Mouse (Mus musculus): ENCODE measurements around the gene Syne4.

DNA sequence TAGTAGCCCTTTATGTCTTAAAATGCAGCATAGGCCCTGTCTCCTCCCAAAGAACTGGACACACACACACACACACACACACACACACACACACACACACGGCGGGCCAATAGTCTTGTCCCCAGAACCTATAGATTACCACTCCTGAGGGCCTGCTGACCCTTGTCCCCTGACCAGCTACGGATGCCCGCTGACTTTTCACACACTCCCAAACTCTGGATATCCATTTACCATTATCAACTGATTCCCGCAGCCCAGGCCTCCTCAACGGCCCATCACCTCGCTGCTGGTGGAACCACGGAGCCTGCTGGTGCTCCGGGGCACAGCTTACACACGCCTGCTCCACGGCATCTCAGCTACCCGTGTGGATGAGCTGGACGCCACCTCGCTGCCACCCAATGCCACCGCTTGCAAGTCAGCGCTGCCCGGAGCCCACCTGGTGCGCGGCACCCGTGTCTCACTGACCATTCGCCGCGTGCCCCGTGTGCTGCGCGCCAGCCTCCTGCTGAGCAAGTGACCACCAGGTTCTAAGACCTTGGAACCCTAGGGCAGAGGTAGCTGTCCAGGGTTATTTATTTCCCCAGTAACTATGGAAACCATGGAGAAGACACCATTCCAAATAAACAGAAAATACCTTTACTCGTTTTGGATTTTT, 814 bp upstream of the Syne4 start:
- no peak for TF ChIP-seq CTCF (conservative IDR thresholded peaks at IDR 0.05; ENCODE audit: low read length)
- TF ChIP-seq NANOG (IDR thresholded peaks at IDR 0.05; ENCODE audit: borderline replicate concordance, low read length), result no peak

Data from E14TG2a.4 (cell line).